Mouse (Mus musculus) brown adipose tissue, adult 24 weeks (tissue): ENCODE results near the gene Akap13. TPM values are rescaled to one million over a fixed set of nuclear protein-coding genes. Genes with fewer than 3 reads are reported as not detected.
"Not testable (repeated sequence)": the region's sequence is repeated elsewhere in the genome, so short reads cannot be mapped to it uniquely, and the experiment has no call there.

Source experiments
- H3K27ac ChIP-seq: fragments of 200-500 bp; replicated peaks from 2 replicates; pipeline ENCODE4 v1.5.1; 2012; ENCODE audit warnings: low read depth, mild to moderate bottlenecking, low read length
- H3K4me1 ChIP-seq: fragments of 200-500 bp; 2 replicates; pipeline ENCODE4 v1.6.1; 2012; ENCODE audit warnings: low read length, mixed read lengths; ENCODE audit not compliant: control insufficient read depth, insufficient read depth, insufficient read length
- H3K4me3 ChIP-seq: fragments of 200-500 bp; 2 replicates; pipeline ENCODE4 v1.5.1; 2012; ENCODE audit warnings: low read depth, mild to moderate bottlenecking, low read length, moderate library complexity; ENCODE audit not compliant: insufficient read depth
- polyA plus RNA-seq: library from polyadenylated mRNA; stranded (reverse); fragments of >200 nt; gene quantifications from 2 replicates; pipeline ENCODE4 v1.2.4, GENCODE M21; 2012; ENCODE audit not compliant: missing spikeins, insufficient read depth, insufficient read length

The Akap13 gene
- polyA plus RNA-seq, 1 experiment = 24.8 TPM

- no peaks in the 10 kb centered on the region for H3K4me1 ChIP-seq
- H3K4me3 ChIP-seq = no peak overlapping the region
- no peak overlapping the region for H3K27ac ChIP-seq
These were observed 322.7 kb downstream of the Akap13 start for GRCm38 (mm10) chr7:75778053-75778452.

DNA sequence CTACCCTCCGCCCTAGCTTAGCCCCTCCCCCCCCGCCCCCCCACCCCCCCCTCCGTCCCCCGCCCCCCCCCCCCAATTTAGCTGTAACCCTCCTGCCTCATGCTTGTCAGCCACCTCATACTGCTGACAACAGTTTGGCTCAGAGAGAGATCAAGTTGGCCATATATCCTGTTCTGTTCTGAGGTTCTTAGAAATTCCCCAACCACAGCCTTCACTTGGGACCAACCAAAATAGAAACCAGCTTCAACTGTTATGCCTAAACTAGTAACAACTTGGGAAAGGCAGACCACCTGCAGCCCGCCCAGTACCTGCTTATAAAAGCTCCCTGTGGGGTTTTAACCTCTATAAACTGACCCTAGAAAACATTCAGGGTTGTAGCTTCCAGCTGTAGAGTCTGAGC is 325.5 kb downstream of the Akap13 start:
- H3K4me3 ChIP-seq = peak overlapping the region; percentile 53
- no peaks in the 10 kb centered on the region for H3K4me1 ChIP-seq
- H3K27ac ChIP-seq = no peak overlapping the region

DNA sequence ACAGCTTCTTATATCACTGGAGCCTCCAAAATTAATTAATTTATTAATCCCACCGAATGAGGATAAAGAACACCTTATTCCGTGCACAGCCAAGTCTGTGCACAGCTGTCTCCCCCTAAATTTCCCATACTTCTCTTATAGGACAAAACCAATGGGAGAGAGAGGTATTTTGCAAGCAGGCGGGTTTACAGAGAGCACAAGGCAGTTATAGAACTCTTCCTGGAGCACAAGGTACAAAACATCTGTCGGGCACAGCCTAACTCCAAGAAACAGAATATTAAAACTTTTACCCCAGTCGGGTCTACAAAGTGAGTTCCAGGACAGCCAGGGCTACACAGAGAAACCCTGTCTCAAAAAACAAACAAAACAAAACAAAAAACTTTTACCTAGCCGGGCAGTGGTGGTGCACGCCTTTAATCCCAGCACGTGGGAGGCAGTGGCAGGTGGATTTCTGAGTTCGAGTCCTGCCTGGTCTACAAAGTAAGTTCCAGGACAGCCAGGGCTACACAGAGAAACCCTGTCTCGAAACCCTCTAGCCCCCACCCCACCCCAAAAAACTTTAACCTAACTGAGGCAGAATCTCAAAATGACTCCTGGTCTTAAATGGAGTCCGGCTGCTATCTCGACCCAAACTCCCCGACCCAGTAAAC is 326.1 kb downstream of the Akap13 start:
- Histone ChIP-seq H3K27ac (peak overlapping the region; percentile 66; the same call in 1 of the 2 replicates), H3K4me1 (no peaks in the 10 kb centered on the region)

DNA sequence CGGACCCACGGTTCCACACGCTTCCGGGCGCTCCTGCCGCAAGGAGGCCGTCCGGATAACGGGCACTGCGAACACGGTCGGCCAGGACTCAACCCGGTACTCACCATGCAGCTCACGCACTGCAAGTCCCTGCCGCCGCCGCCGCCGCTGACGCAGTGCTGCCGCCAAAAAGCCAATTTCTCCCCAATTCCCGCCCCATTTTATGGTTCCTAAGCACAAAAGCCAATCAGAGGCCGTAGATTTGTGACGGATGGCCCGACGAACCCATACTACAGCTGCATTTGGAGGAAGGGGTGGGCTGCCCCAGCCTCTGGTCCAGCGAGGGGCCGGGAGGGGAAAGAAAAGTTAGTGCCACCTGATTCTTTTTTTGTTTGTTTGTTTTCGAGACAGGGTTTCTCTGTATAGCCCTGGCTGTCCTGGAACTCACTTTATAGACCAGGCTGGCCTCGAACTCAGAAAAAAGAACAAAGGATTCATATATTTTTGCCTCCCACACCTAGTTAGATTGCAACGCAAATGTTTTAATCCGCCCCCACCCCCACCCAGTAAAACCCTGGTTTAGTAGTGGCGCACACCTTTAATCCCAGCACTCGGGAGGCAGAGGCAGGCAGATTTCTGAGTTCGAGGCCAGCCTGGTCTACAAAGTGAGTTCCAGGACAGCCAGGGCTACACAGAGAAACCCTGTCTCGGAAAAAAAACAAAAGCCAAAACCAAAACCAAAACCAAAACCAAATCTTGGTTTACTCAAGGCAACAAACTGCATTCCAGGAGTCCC is 326.8 kb downstream of the Akap13 start:
- peak overlapping the region; percentile 66 for H3K27ac ChIP-seq

More for the DNA sequence above, 326.1 kb downstream of the Akap13 start:
- peak overlapping the region; percentile 93 for H3K4me3 ChIP-seq

GRCm38 (mm10) chr7:75782723-75783011 is 327.3 kb downstream of the Akap13 start:
- Histone ChIP-seq H3K27ac (peak overlapping the region; percentile 57), H3K4me3 (peak overlapping the region; percentile 53; the same call in 1 of the 2 replicates)

More for the DNA sequence above, 326.8 kb downstream of the Akap13 start:
- H3K4me1 ChIP-seq = 0 out of 2 replicates have a peak, but pooled peaks cover 2% of the 10 kb centered on the region
- H3K4me3 ChIP-seq = peak overlapping the region; percentile 93

DNA sequence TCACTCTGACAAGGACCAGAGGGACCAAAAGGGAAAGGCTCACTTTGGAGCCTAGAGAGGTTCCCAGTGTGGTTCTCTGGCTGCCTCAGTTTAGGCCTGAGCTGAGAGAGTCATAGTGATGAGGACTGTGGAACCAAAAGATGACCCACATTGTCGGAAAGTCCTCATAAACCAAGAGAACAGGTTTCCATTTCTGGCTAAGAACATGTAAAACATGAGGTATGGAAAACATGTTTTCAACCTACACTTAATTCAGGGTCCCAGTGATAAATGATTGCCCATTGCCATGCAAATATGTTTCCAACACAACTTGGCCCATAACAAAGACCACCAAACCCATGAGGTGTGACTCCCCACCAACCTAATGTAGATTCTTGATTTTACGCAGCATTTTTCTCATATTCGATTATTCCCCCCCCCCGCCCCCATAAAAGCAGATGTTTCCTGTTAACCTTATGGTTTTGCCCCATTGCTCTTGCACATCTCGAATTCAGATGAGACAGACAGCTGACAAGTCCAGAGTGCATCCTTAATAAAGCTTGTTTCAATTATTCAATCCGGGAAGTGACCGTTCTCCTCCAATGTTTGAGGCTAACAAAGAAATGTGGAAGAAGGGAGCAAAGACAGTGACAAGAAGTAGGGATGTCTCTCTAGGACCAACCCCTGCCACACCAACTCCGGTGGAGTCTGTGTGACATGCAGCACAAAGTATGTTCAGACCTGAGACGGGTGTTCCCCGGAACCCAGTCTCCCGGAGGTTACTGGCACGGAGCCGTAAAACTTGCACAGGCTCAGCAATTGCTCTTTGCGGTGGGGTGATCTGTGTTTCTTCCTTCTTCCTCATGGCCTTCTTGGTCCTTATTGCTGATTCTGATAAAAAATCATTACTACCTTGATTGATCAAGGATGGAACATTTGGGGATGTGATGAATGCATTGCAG is 330.3 kb downstream of the Akap13 start:
- no peak overlapping the region for H3K27ac ChIP-seq

More at GRCm38 (mm10) chr7:75782723-75783011, 327.3 kb downstream of the Akap13 start:
- peaks cover 4% of the 10 kb centered on the region for H3K4me1 ChIP-seq

GRCm38 (mm10) chr7:75786812-75787211 is 331.5 kb downstream of the Akap13 start:
- Histone ChIP-seq H3K4me3 (no peak overlapping the region), H3K27ac (no peak overlapping the region), H3K4me1 (peaks cover 14% of the 10 kb centered on the region)

More for the DNA sequence above, 330.3 kb downstream of the Akap13 start:
- no peak overlapping the region for H3K4me3 ChIP-seq
- H3K4me1 ChIP-seq = peaks cover 11% of the 10 kb centered on the region

- 0 out of 2 replicates have a peak overlapping the region, but pooled peaks have one; percentile 32 for H3K27ac ChIP-seq
- H3K4me3 ChIP-seq = no peak overlapping the region
- peaks cover 14% of the 10 kb centered on the region for H3K4me1 ChIP-seq
These were observed 332.0 kb downstream of the Akap13 start for GRCm38 (mm10) chr7:75787371-75787770.

- not testable (repeated sequence) for H3K4me3 ChIP-seq, H3K27ac ChIP-seq
- H3K4me1 ChIP-seq = peaks cover 14% of the 10 kb centered on the region
These were observed 332.9 kb downstream of the Akap13 start for GRCm38 (mm10) chr7:75788069-75788800.

DNA sequence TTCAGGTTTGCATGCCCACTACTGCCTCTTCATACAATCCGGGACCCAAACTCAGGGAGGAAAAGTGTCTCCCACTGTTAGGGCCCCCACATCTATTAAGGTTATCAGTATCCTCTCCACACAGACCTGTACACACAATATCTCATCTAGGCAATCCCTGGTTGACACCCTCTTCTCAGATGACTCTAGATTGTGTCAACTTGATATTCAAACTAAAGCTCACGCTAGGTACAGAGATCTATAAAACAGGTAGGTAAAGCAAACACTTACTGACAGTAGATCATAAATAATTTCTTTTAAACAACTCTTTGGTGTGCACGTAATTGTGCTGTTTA is 333.4 kb downstream of the Akap13 start:
- not testable (repeated sequence) for H3K4me3 ChIP-seq, H3K27ac ChIP-seq
- peaks cover 14% of the 10 kb centered on the region for H3K4me1 ChIP-seq

DNA sequence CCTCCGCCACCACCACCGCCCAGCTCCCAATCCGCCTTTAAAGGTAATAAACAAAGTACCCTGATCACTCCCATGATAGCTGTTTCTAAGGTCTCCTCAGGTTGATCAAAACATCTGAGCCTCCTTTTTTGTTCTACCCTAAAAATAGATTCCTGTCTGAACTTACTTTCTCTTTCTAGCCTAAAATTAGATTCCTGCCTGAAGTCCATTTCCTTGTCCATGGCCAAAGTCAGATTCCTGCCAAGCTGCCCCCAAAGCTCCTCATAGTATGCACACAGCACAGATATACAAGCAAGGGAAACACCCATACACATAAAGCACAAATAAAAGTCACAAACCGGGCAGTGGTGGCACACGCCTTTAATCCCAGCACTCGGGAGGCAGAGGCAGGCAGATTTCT is 334.4 kb downstream of the Akap13 start:
- Histone ChIP-seq H3K4me1 (peaks cover 18% of the 10 kb centered on the region), H3K27ac (peak overlapping the region; percentile 80), H3K4me3 (no peak overlapping the region)

DNA sequence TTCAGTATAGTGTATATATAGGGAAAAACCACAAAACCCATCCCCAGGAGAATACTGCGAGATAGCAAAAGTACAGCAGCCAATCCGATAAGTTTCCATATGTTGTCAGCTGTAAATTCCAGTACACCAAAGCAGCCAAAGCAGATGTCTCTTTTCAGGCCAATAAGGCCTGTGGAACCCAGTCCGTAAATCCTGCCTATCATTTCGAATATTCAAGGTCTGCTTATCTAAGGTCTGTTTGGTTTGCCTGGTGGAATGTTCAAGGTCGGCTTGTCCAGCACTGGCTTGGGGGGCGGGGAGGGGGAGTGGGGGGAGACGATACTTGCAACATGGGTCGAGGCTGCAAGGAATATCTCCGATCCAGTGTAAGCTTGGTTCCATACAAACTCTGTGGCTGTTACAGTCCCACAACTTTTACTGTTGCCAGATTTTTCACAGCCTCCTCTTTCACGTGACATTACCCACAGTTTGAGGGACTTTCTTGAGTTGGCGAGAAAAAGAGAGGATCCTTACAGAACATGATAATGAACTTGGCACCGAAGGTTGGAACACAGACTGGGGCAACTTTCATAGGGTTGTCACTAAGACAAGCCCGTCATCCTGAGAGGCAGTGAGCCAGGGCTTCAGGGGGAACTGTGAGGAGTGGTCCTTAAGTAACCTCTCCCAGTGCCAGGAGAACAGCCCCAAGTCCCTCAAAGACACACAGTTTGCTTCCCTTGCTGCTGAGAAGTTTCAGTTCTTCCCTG is 335.9 kb downstream of the Akap13 start:
- H3K27ac ChIP-seq, H3K4me3 ChIP-seq: not testable (repeated sequence)
- peaks cover 24% of the 10 kb centered on the region for H3K4me1 ChIP-seq

- H3K4me3 ChIP-seq = no peak overlapping the region
- peak overlapping the region; percentile 59 for H3K27ac ChIP-seq
- peaks cover 16% of the 10 kb centered on the region for H3K4me1 ChIP-seq
These were observed 337.8 kb downstream of the Akap13 start for GRCm38 (mm10) chr7:75793091-75793490.
